Mouse (Mus musculus) midbrain, embryonic 12.5 days (tissue): ENCODE measurements around the gene Dop1a. TPM values are rescaled to one million over a fixed set of nuclear protein-coding genes. Genes with fewer than 3 reads are reported as not detected.

Source experiments
- ATAC-seq: fragments of 200-750 bp; cut with Nextera tagmentation; 2 replicates; pipeline ENCODE4 v1.8.0; 2017; ENCODE audit warnings: low read depth, moderate TSS enrichment, moderate library complexity; ENCODE audit not compliant: low FRiP score
- H3K27ac ChIP-seq: fragments of 300-500 bp; sonication (generic); replicated peaks from 2 replicates; pipeline ENCODE4 v1.5.1; 2016; ENCODE audit warnings: mild to moderate bottlenecking
- H3K27me3 ChIP-seq: fragments of 300-500 bp; sonication (generic); 2 replicates; pipeline ENCODE4 v1.6.1; 2016; ENCODE audit warnings: mild to moderate bottlenecking
- H3K36me3 ChIP-seq: fragments of 300-500 bp; sonication (generic); 2 replicates; pipeline ENCODE4 v1.6.1; 2016
- H3K4me1 ChIP-seq: fragments of 300-500 bp; sonication (generic); 2 replicates; pipeline ENCODE4 v1.6.1; 2016
- H3K4me2 ChIP-seq: fragments of 300-500 bp; sonication (generic); replicated peaks from 2 replicates; pipeline ENCODE4 v1.6.1; 2016; ENCODE audit warnings: mild to moderate bottlenecking, moderate library complexity
- H3K4me3 ChIP-seq: fragments of 300-500 bp; sonication (generic); 2 replicates; pipeline ENCODE4 v1.5.1; 2016; ENCODE audit warnings: mild to moderate bottlenecking
- H3K9ac ChIP-seq: fragments of 300-500 bp; sonication (generic); replicated peaks from 2 replicates; pipeline ENCODE4 v1.6.1; 2016; ENCODE audit warnings: mild to moderate bottlenecking, moderate library complexity
- H3K9me3 ChIP-seq: fragments of 300-500 bp; sonication (generic); 2 replicates; pipeline ENCODE4 v1.6.1; 2016; ENCODE audit warnings: mild to moderate bottlenecking
- WGBS: fragments of 180-500 bp; shearing (Covaris S2); methylation state at CpG from one replicate; pipeline ENCODE4 v1.1.7; 2016; 5-methylcytosine and 5-hydroxymethylcytosine counted together
- polyA plus RNA-seq: library from polyadenylated mRNA; unstranded; fragments of >200 nt; fragmentation: Nextera tagmentation; extraction: Ambion mirVana; gene quantifications from 2 replicates; pipeline ENCODE4 v1.2.1, GENCODE M21; 2016

The Dop1a gene
- polyA plus RNA-seq, 1 experiment from 2014 or later = 20.1 TPM

DNA sequence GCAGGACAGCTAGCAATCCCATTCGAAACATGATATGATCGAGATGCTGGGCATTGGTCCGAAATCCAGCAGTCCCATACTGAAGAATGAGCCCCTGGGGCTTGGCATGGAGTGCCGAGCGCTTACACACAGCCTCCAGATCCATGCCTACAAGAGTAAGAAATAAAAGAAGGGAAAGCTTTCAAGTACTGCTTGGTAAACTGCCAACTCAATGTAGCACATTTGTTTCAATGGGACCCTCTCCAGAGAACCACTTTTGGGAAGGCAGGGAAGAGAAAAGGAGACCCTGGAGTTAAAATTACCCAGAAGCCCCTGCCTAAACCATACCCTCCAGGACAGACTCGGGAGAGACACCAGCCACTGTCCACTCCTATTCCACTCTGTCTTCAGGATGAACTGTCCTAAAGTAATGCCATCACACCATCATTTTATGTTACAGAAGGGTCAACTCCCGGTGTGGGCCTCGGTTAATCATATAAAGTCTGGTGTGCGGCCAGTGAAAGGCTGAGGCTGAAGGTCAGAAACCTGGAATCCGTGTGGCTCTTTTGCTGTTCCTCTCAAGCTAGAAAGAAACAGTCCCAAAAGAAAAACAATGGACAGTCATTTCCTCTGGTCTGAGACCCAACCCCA is 103.4 kb downstream of the Dop1a start:
- Histone ChIP-seq H3K27me3 (no peaks in the 10 kb centered on the region), H3K9ac (0 out of 2 replicates have a peak overlapping the region, but pooled peaks have one; percentile 69), H3K27ac (no peak overlapping the region), H3K4me2 (peak overlapping the region; percentile 99), H3K4me3 (peak overlapping the region; percentile 82; the same call in 1 of the 2 replicates), H3K9me3 (no peaks in the 10 kb centered on the region), H3K4me1 (peaks cover 15% of the 10 kb centered on the region), H3K36me3 (peaks cover 20% of the 10 kb centered on the region)
- no peak for ATAC-seq
- 83% methylated on average over 10 of the region's 10 CpGs for WGBS

DNA sequence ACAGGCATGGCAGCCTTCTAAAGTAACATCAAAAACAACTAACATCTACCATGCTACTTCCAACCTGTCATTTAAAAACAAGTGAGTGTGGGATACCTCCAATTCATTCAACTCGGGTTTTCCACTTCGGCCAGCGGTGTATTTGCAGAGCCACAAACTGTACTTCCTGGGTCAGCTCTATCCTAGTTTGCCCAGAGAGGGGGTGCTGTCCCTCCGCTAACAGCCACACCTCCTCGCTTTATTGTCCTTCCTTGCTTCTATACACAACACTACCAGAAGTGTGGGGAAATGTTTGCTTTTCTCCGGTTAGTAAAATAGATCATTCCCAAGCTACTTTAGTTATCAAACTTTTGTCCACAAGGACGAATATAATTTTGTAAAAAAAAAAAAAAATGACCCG is 104.0 kb downstream of the Dop1a start:
- H3K27ac ChIP-seq = no peak overlapping the region
- no peak for ATAC-seq
- no peaks in the 10 kb centered on the region for H3K9me3 ChIP-seq
- peak overlapping the region; percentile 69; the same call in 1 of the 2 replicates for H3K9ac ChIP-seq
- H3K4me3 ChIP-seq = peak overlapping the region; percentile 82
- peak overlapping the region; percentile 99 for H3K4me2 ChIP-seq
- WGBS = 17% methylated on average over 8 of the region's 8 CpGs
- H3K4me1 ChIP-seq = peaks cover 15% of the 10 kb centered on the region
- H3K36me3 ChIP-seq = peaks cover 14% of the 10 kb centered on the region
- H3K27me3 ChIP-seq = no peaks in the 10 kb centered on the region

DNA sequence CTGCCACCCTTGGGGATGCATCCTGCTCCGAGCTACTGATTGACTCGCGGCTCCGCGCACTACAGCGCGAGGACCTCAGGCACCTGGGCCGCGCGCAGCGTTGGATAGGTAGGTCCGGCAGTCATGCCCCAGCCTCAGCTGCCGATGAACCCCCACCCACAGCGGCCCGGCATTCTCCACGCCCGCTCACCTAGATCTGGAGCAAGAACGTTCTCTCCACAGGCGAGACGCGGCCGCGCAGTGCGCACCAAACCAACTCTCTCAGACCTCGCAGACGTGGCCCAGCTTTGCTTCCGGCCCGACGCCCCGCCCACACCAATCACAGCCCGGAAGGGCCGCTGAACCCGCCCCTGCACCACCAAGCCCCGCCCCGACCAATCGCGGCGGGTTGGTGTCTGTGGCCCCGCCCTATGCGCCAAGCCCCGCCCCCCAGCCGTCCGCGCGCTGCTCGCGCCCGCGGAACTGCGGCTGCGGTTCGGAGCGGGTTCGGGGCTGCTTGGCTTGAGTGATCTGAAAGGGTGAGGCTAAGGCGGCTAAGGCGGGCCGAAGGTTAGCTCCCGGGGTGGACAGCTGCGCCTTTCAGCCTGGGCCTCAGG is 104.7 kb downstream of the Dop1a start, which contains the start of the genes Pgm3 and Rwdd2a:
Gene Pgm3, minus strand, starts transcription at position 303 of the 596 bp plus-strand sequence.
Gene Rwdd2a, plus strand, starts transcription at position 452 of the 596 bp plus-strand sequence.
- H3K4me2 ChIP-seq = peak within 1 kb of the TSS; percentile 99
- H3K36me3 ChIP-seq = peaks cover 13% of the 10 kb centered on the region
- under 1% methylated on average over 59 of the region's 59 CpGs for WGBS
- H3K9me3 ChIP-seq = no peaks in the 10 kb centered on the region
- peak within 1 kb of the TSS; percentile 69 for H3K9ac ChIP-seq
- H3K27me3 ChIP-seq = no peaks in the 10 kb centered on the region
- H3K27ac ChIP-seq = peak within 1 kb of the TSS; percentile 61
- peak; percentile 98 for ATAC-seq
- peak within 1 kb of the TSS; percentile 82 for H3K4me3 ChIP-seq
- H3K4me1 ChIP-seq = peaks cover 15% of the 10 kb centered on the region

DNA sequence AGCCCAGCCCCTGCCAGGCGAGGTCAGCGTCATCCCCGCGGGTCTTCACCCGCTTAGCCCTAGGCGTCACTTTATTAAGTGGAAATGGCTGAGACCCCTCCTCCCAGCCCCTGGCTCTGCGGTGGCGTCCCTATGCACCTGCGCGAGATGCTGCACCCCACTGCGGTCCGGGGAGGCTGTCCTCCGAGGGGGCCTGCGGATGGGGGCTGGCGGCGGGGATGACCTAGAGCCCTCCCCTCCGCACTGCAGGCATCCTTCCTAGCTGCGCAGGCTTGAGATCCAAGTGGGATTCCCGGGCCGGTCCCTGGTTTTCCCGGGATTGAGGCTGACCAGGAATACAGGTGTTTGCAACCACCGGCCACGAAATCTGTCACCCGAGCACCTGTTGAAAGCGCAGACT is 105.2 kb downstream of the Dop1a start:
- H3K9ac ChIP-seq = peak overlapping the region; percentile 55; the same call in 1 of the 2 replicates
- H3K4me3 ChIP-seq = peak overlapping the region; percentile 82
- H3K27me3 ChIP-seq = no peaks in the 10 kb centered on the region
- H3K36me3 ChIP-seq = peaks cover 10% of the 10 kb centered on the region; the same call in 1 of the 2 replicates
- peaks cover 15% of the 10 kb centered on the region for H3K4me1 ChIP-seq
- no peak overlapping the region for H3K27ac ChIP-seq
- under 1% methylated on average over 25 of the region's 25 CpGs for WGBS
- H3K4me2 ChIP-seq = peak overlapping the region; percentile 99
- ATAC-seq = no peak
- no peaks in the 10 kb centered on the region for H3K9me3 ChIP-seq

DNA sequence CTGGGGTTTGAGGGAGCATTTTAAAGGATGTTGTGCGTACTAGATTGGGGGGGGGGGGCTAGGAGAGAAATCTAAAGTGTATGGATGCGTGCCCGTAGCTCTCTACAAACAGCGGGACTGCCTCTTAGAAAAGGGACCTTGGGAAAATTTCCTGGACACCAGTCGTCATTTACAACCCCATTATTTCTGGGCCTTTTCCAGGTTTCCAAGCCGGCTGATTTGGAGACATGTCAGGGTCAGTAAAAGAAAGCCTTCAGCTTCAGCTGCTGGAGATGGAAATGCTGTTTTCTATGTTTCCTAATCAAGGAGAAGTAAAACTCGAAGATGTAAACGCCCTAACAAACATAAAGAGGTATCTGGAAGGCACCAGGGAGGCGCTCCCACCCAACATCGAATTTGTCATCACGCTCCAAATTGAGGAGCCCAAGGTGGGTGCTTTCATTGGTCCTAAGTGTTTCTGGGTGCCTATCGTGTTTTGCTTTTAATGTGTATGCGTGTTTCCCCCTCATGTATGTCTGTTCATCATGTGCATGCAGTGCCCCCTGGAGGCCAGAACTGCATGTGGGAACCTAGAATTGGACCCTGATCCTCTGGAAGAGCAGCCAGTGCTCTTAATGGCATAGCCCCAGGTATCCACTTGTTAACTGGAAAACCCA is 105.8 kb downstream of the Dop1a start:
- H3K27me3 ChIP-seq = no peaks in the 10 kb centered on the region
- ATAC-seq = no peak
- whole genome bisulfite sequencing = 10% methylated on average over 13 of the region's 13 CpGs
- peaks cover 10% of the 10 kb centered on the region; the same call in 1 of the 2 replicates for H3K36me3 ChIP-seq
- no peak overlapping the region for H3K27ac ChIP-seq
- H3K4me2 ChIP-seq = peak overlapping the region; percentile 99
- peaks cover 15% of the 10 kb centered on the region for H3K4me1 ChIP-seq
- no peaks in the 10 kb centered on the region for H3K9me3 ChIP-seq
- H3K4me3 ChIP-seq = peak overlapping the region; percentile 82
- peak overlapping the region; percentile 55; the same call in 1 of the 2 replicates for H3K9ac ChIP-seq

DNA sequence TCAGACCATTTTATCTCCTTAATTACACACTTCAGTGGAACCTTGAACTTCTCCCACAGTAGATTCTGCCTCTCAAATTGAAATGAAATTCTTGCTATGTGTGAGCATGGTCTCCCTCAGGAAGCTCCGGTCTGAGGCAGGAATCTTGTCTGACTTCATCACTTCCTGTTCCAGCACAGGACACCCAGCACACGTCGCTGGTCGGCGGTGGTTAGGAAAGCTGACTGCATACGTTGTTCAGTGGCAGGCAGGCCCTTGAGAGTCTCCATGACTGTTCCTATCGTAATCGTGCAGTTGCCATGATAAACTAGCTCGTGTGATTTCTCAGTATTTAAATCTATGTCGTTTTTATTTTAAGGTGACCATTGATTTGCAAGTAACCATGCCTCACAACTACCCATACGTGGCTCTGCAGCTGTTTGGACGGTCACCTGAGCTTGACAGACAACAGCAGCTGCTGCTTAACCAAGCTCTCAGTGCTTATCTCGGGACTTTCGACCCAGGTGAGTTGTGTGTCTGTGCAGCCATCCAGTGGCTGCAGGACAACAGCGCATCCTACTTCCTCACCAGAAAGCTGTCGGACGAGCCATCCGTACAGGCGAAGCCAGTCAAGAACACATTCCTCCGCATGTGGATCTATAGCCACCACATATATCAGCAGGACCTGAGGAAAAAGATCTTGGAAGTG is 106.8 kb downstream of the Dop1a start:
- Histone ChIP-seq H3K4me2 (no peak overlapping the region), H3K36me3 (peaks cover 9% of the 10 kb centered on the region; the same call in 1 of the 2 replicates), H3K27ac (no peak overlapping the region), H3K9ac (no peak overlapping the region), H3K27me3 (no peaks in the 10 kb centered on the region), H3K4me1 (peaks cover 15% of the 10 kb centered on the region), H3K9me3 (no peaks in the 10 kb centered on the region), H3K4me3 (no peak overlapping the region)
- WGBS = 89% methylated on average over 20 of the region's 20 CpGs
- no peak for ATAC-seq

DNA sequence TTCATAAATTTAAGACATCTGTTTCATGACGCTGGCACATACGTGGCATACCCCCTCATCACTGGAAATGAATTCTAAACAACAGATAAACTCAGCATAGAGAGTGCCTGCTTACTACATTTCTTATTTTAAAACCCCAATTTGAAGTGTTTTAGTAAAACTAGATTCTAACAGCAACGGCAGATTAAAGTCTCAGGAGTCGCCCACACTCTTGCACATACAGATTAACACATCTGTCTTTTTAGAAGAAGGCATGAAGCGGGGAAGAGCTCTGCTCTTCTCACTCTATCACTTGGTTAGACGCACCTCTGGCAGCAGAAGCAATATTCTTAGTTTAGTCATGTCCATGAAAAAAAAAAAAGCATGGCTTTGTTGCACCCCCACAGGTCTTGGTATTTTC is 108.2 kb downstream of the Dop1a start:
- H3K9me3 ChIP-seq = no peaks in the 10 kb centered on the region
- no peaks in the 10 kb centered on the region for H3K36me3 ChIP-seq
- H3K27ac ChIP-seq = no peak overlapping the region
- ATAC-seq = no peak
- no peak overlapping the region for H3K9ac ChIP-seq
- H3K4me3 ChIP-seq = no peak overlapping the region
- no peaks in the 10 kb centered on the region for H3K27me3 ChIP-seq
- WGBS = 92% methylated on average over 6 of the region's 6 CpGs
- H3K4me2 ChIP-seq = no peak overlapping the region
- H3K4me1 ChIP-seq = peaks cover 15% of the 10 kb centered on the region

DNA sequence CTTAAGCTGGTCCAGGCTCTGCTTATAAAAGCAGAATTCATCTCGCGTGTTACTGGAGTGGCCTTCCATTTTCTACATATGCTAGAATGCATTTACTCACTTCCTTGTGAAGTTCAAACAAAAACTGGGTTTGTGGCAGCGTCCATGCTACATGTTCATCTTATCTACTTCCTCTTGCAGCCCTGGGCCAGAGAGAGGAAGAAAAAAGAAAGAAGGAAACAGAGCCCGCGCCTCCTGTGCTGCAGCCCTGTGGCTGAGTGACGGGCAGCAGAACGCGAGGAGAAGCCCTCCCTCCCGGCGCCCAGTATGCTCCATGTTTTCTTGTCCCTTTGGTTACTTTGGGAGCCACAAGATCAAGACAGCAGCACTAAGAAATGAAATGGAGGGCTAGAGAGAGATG is 112.7 kb downstream of the Dop1a start:
- 92% methylated on average over 10 of the region's 10 CpGs for WGBS
- Histone ChIP-seq H3K4me2 (no peak overlapping the region), H3K9me3 (no peaks in the 10 kb centered on the region), H3K9ac (no peak overlapping the region), H3K4me3 (no peak overlapping the region), H3K27me3 (no peaks in the 10 kb centered on the region), H3K4me1 (no peaks in the 10 kb centered on the region), H3K36me3 (no peaks in the 10 kb centered on the region), H3K27ac (no peak overlapping the region)
- no peak for ATAC-seq

DNA sequence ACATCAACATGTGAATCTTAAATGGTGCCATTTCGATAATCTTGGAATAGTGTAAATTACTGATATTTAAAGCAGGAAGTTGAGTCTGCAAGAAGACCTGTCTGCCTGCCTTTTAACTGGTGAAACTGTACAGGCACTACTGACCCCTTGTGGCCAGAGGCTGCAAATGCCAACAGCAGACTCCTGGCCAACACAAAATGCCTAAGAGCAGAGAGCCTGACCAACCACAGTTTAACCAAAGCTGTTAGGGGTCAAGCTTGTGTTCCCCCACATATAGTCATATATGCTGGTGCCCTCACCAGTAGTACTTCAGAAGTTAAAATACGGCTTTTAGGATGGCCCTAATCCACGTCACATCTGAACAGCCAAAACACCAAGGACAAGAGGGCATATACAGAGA is 116.8 kb downstream of the Dop1a start:
- Histone ChIP-seq H3K4me1 (no peaks in the 10 kb centered on the region), H3K9me3 (no peaks in the 10 kb centered on the region), H3K4me3 (no peak overlapping the region), H3K36me3 (no peaks in the 10 kb centered on the region), H3K9ac (no peak overlapping the region), H3K27ac (no peak overlapping the region), H3K4me2 (no peak overlapping the region), H3K27me3 (no peaks in the 10 kb centered on the region)
- 54% methylated on average over 3 of the region's 3 CpGs for WGBS
- ATAC-seq = peak; percentile 21; the same call in 1 of the 2 replicates

DNA sequence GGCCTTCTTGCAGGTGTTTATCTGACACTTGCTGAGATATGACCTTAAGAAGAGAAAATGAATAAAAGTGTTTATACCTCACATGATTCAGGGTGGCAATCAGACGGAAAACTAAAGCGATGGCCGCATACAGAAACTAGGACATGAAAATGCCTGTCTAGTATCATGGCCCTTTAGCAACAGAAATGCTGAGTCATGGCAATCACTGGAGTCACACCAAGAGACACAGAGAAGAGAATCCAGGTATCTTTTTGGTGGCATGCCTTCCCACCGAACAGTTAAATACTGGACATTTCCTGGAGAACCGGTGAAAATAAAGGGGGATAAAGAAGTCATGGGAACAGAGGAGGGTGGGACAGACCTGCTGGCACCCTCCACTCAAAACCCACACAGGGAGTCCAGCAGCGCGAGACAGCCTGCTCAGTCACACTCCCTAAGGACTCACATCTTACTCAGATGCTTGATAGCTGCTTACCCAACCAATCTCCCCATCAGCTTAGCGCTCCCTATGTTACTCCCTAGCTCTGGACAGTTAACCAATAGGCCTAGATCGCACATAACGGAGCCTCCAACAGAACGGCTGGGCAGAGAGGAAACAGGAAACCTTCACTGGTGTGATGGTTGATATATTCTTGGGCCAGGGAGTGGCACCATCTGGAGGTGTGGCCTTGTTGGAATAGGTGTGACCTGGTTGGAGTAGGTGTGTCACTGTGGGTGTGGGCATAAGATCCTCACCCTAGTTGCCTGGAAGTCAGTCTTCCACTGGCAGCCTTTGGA is 120.3 kb downstream of the Dop1a start:
- H3K4me2 ChIP-seq = no peak overlapping the region
- no peak overlapping the region for H3K9ac ChIP-seq
- no peak for ATAC-seq
- H3K9me3 ChIP-seq = no peaks in the 10 kb centered on the region
- H3K36me3 ChIP-seq = no peaks in the 10 kb centered on the region
- H3K27me3 ChIP-seq = no peaks in the 10 kb centered on the region
- no peak overlapping the region for H3K27ac ChIP-seq
- 94% methylated on average over 11 of the region's 11 CpGs for WGBS
- H3K4me3 ChIP-seq = no peak overlapping the region
- no peaks in the 10 kb centered on the region for H3K4me1 ChIP-seq
